Mouse (Mus musculus) left cerebral cortex, postnatal 10 days (tissue): ENCODE results near the gene Arid5b. TPM values are rescaled to one million over a fixed set of nuclear protein-coding genes. Genes with fewer than 3 reads are reported as not detected.

Experiments
- DNase-seq, 2 experiments: peaks; one replicate each; pipeline ENCODE4 v3.0.0; 2021 to 2022; ENCODE audit warnings: low spot score in 2 of 2, mixed read lengths in 1 of 2; ENCODE audit errors: extremely low spot score in 1 of 2
- intact Hi-C: fragments of 180-260 bp; cut with DNase I; formaldehyde crosslinking; loops from one replicate; pipeline ENCODE4 v1.15.1; 2025
- total RNA-seq, 2 experiments: library from RNA; stranded (reverse); gene quantifications; 2 replicates each; pipeline ENCODE4 v1.2.3; 2021

Gene Arid5b
- total RNA-seq, 2 experiments from 2014 or later = 22.6 to 24.0 TPM

GRCm38 (mm10) chr10:68210025-68210642 is 68.4 kb downstream of the Arid5b start:
- no peak for DNase-seq
- intact Hi-C loops = no loop called here

GRCm38 (mm10) chr10:68208670-68209065 is 69.9 kb downstream of the Arid5b start:
- DNase-seq = no peak
- intact Hi-C loops = no loop called here

GRCm38 (mm10) chr10:68207803-68208669 is 70.5 kb downstream of the Arid5b start:
- intact Hi-C loops = no loop called here

GRCm38 (mm10) chr10:68204391-68204790 is 74.1 kb downstream of the Arid5b start:
- no peak for DNase-seq
- intact Hi-C loops = no loop called here

More at GRCm38 (mm10) chr10:68207803-68208669, 70.5 kb downstream of the Arid5b start:
- DNase-seq = peak in 1 of 2 experiments; percentile 50

- intact Hi-C loops = no loop called here
- DNase-seq = no peak
These were observed 74.7 kb downstream of the Arid5b start for GRCm38 (mm10) chr10:68203860-68204259.

GRCm38 (mm10) chr10:68203322-68203721 is 75.2 kb downstream of the Arid5b start:
- intact Hi-C loops = no loop called here
- DNase-seq = no peak

- intact Hi-C loops = no loop called here
- DNase-seq = no peak
These were observed 79.1 kb downstream of the Arid5b start for GRCm38 (mm10) chr10:68199440-68199839.

- no peak for DNase-seq
- intact Hi-C loops = no loop called here
These were observed 82.2 kb downstream of the Arid5b start for GRCm38 (mm10) chr10:68196324-68196723.

GRCm38 (mm10) chr10:68193561-68193960 is 85.0 kb downstream of the Arid5b start:
- intact Hi-C loops = no loop called here
- no peak for DNase-seq

GRCm38 (mm10) chr10:68192824-68193255 is 85.7 kb downstream of the Arid5b start:
- intact Hi-C loops = no loop called here
- DNase-seq = no peak

GRCm38 (mm10) chr10:68191691-68192380 is 86.7 kb downstream of the Arid5b start:
- intact Hi-C loops = no loop called here
- DNase-seq = peak; percentile 24 to 66

- no peak for DNase-seq
- intact Hi-C loops = no loop called here
These were observed 87.4 kb downstream of the Arid5b start for GRCm38 (mm10) chr10:68191146-68191545.

- intact Hi-C loops = no loop called here
- DNase-seq = no peak
These were observed 88.7 kb downstream of the Arid5b start for GRCm38 (mm10) chr10:68189847-68190246.

GRCm38 (mm10) chr10:68183096-68183495 is 95.4 kb downstream of the Arid5b start:
- intact Hi-C loops = no loop called here
- DNase-seq = no peak

GRCm38 (mm10) chr10:68182266-68182665 is 96.3 kb downstream of the Arid5b start:
- intact Hi-C loops = no loop called here
- no peak for DNase-seq

- intact Hi-C loops = no loop called here
- no peak for DNase-seq
These were observed 97.4 kb downstream of the Arid5b start for GRCm38 (mm10) chr10:68181156-68181555.

GRCm38 (mm10) chr10:68180721-68181120 is 97.8 kb downstream of the Arid5b start:
- intact Hi-C loops = no loop called here
- DNase-seq = no peak

- intact Hi-C loops = no loop called here
- DNase-seq = no peak
These were observed 98.4 kb downstream of the Arid5b start for GRCm38 (mm10) chr10:68180151-68180550.

- intact Hi-C loops = no loop called here
- DNase-seq = no peak
These were observed 98.8 kb downstream of the Arid5b start for GRCm38 (mm10) chr10:68179741-68180140.

GRCm38 (mm10) chr10:68179339-68179738 is 99.2 kb downstream of the Arid5b start:
- intact Hi-C loops = no loop called here
- no peak for DNase-seq
